Mouse (Mus musculus): Measurements from ENCODE around the gene Creld1. TPM values are rescaled to one million over a fixed set of nuclear protein-coding genes. Genes with fewer than 3 reads are reported as not detected.

The Creld1 gene
- polyA plus RNA-seq, 1 experiment from 2014 or later = 92.9 TPM

DNA sequence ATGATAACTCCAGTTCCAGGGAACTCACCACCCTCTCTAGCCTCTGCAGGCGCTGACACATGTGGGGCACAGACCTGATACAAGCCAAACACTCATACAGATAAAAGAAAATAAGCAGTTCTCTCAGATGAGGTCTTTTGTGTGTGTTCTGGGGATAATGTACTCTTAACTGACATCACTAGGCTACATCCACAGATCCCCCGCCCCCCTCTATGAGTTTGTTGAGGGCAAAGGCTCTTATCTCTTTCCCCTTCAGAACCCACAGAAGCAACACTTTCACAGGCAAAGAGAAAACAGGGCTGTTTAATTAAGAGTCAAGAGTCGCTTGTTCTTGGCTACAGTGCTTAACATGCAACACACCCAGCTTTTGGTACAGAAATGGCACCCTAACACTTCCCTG lies 31.5 kb downstream of the Creld1 start:
- H3K4me2 ChIP-seq (ENCODE audit: low read length) = no peak overlapping the region
- 99% methylated on average over 3 of the region's 3 CpGs for WGBS
- no peaks in the 10 kb centered on the region for H3K9me3 ChIP-seq (ENCODE audit: control insufficient read depth, low read length)
- H3K27me3 ChIP-seq (replicated peaks; ENCODE audit: control insufficient read depth, insufficient read depth, low read length) = no peaks in the 10 kb centered on the region
- no peaks in the 10 kb centered on the region for H3K4me1 ChIP-seq (ENCODE audit: control insufficient read depth, insufficient read depth, low read depth, low read length)
- H3K27ac ChIP-seq (ENCODE audit: low read depth, low read length) = no peak overlapping the region
- H3K4me3 ChIP-seq (ENCODE audit: low read length) = no peak overlapping the region
- no peak for ATAC-seq
- H3K36me3 ChIP-seq (ENCODE audit: control insufficient read depth, insufficient read depth, low read length) = peaks cover 59% of the 10 kb centered on the region
- H3K9ac ChIP-seq (ENCODE audit: low read depth, low read length) = no peak overlapping the region

- Histone ChIP-seq H3K9ac (ENCODE audit: low read depth, low read length) (no peak overlapping the region), H3K4me1 (ENCODE audit: control insufficient read depth, insufficient read depth, low read depth, low read length) (no peaks in the 10 kb centered on the region), H3K27me3 (replicated peaks; ENCODE audit: control insufficient read depth, insufficient read depth, low read length) (no peaks in the 10 kb centered on the region), H3K9me3 (ENCODE audit: control insufficient read depth, low read length) (no peaks in the 10 kb centered on the region), H3K4me3 (ENCODE audit: low read length) (no peak overlapping the region), H3K36me3 (ENCODE audit: control insufficient read depth, insufficient read depth, low read length) (peaks cover 76% of the 10 kb centered on the region), H3K4me2 (ENCODE audit: low read length) (no peak overlapping the region), H3K27ac (ENCODE audit: low read depth, low read length) (no peak overlapping the region)
- ATAC-seq = no peak
- 95% methylated on average over 8 of the region's 8 CpGs for WGBS
Observed at GRCm38 (mm10) chr6:113517434-113518080, 34.5 kb downstream of the Creld1 start.

GRCm38 (mm10) chr6:113522310-113522709 lies 39.2 kb downstream of the Creld1 start:
- Histone ChIP-seq H3K4me1 (ENCODE audit: control insufficient read depth, insufficient read depth, low read depth, low read length) (no peaks in the 10 kb centered on the region), H3K27ac (ENCODE audit: low read depth, low read length) (no peak overlapping the region), H3K4me3 (ENCODE audit: low read length) (no peak overlapping the region), H3K9me3 (ENCODE audit: control insufficient read depth, low read length) (no peaks in the 10 kb centered on the region), H3K27me3 (replicated peaks; ENCODE audit: control insufficient read depth, insufficient read depth, low read length) (no peaks in the 10 kb centered on the region), H3K9ac (ENCODE audit: low read depth, low read length) (no peak overlapping the region), H3K4me2 (ENCODE audit: low read length) (no peak overlapping the region), H3K36me3 (ENCODE audit: control insufficient read depth, insufficient read depth, low read length) (peaks cover 43% of the 10 kb centered on the region)
- ATAC-seq = no peak
- WGBS = 97% methylated on average over 1 of the region's 1 CpGs

DNA sequence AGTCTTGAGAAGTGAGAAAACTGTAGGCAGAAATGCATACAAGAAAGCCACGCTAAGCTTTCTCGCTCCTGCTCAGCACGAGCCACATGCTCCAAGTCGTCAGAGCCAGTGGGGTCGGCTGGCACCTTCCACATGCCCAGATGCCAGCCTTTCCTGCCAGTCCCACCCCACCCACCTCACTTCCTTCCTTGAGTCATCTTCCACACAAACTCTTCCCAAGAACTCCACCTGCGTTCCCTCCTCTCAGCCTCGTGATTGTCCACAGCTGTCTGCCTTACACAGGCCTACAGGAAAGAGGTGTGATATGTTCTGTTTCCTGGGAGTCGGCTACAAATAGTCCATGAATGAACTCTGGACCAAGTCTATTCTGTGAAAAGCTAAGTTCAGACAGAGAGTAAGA lies 40.3 kb downstream of the Creld1 start:
- H3K9ac ChIP-seq (ENCODE audit: low read depth, low read length) = no peak overlapping the region
- ATAC-seq = no peak
- H3K4me1 ChIP-seq (ENCODE audit: control insufficient read depth, insufficient read depth, low read depth, low read length) = no peaks in the 10 kb centered on the region
- H3K4me2 ChIP-seq (ENCODE audit: low read length) = no peak overlapping the region
- no peak overlapping the region for H3K27ac ChIP-seq (ENCODE audit: low read depth, low read length)
- no peak overlapping the region for H3K4me3 ChIP-seq (ENCODE audit: low read length)
- H3K27me3 ChIP-seq (replicated peaks; ENCODE audit: control insufficient read depth, insufficient read depth, low read length) = no peaks in the 10 kb centered on the region
- WGBS = 93% methylated on average over 8 of the region's 8 CpGs
- no peaks in the 10 kb centered on the region for H3K9me3 ChIP-seq (ENCODE audit: control insufficient read depth, low read length)
- peaks cover 33% of the 10 kb centered on the region for H3K36me3 ChIP-seq (ENCODE audit: control insufficient read depth, insufficient read depth, low read length)

- Histone ChIP-seq H3K36me3 (ENCODE audit: control insufficient read depth, insufficient read depth, low read length) (no peaks in the 10 kb centered on the region), H3K27ac (ENCODE audit: low read depth, low read length) (peak within 1 kb of the TSS; percentile 75), H3K9ac (ENCODE audit: low read depth, low read length) (peak within 1 kb of the TSS; percentile 89), H3K4me1 (ENCODE audit: control insufficient read depth, insufficient read depth, low read depth, low read length) (peaks cover 16% of the 10 kb centered on the region), H3K4me3 (ENCODE audit: low read length) (peak within 1 kb of the TSS; percentile 84), H3K4me2 (ENCODE audit: low read length) (peak within 1 kb of the TSS; percentile 78), H3K9me3 (ENCODE audit: control insufficient read depth, low read length) (no peaks in the 10 kb centered on the region), H3K27me3 (replicated peaks; ENCODE audit: control insufficient read depth, insufficient read depth, low read length) (no peaks in the 10 kb centered on the region)
- WGBS = under 1% methylated on average over 47 of the region's 47 CpGs
- ATAC-seq = peak; percentile 92
Observed at GRCm38 (mm10) chr6:113530932-113531839, 48.1 kb downstream of the Creld1 start, which contains the start of the genes Emc3 and Fancd2. Gene Emc3 (minus strand): TSS chr6:113531652. Gene Fancd2 (plus strand): TSS chr6:113531682.

DNA sequence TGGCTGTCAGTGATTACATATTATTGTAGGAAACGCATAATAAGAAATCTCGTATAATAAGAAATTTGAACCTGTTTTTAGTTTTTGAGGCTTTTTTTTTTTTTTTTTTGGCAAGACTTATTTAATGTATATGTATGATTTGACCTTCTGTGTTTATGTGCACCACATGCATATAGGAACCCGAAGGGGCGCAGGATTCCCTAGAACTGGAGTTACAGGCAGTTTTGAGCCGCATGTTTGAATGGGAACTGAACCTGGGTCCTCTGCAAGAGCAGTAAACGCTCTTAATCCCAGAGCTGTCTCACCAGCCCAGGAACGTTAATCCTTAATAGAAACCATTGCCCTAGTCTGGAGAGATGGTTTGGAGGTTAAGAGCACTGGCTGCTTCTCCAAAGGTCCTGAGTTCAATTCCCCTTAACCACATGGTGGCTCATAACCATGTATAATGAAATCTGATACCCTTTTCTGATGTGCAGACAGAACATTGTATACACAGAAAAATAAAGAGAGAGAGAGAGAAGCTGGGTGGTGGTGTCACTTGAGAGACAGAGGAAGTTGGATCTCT lies 48.8 kb downstream of the Creld1 start:
- ATAC-seq = no peak
- H3K9ac ChIP-seq (ENCODE audit: low read depth, low read length) = peak overlapping the region; percentile 89
- H3K4me1 ChIP-seq (ENCODE audit: control insufficient read depth, insufficient read depth, low read depth, low read length) = peaks cover 16% of the 10 kb centered on the region
- H3K4me3 ChIP-seq (ENCODE audit: low read length) = peak overlapping the region; percentile 84
- H3K36me3 ChIP-seq (ENCODE audit: control insufficient read depth, insufficient read depth, low read length) = no peaks in the 10 kb centered on the region
- H3K9me3 ChIP-seq (ENCODE audit: control insufficient read depth, low read length) = no peaks in the 10 kb centered on the region
- 9% methylated on average over 7 of the region's 7 CpGs for WGBS
- no peak overlapping the region for H3K27ac ChIP-seq (ENCODE audit: low read depth, low read length)
- no peaks in the 10 kb centered on the region for H3K27me3 ChIP-seq (replicated peaks; ENCODE audit: control insufficient read depth, insufficient read depth, low read length)
- H3K4me2 ChIP-seq (ENCODE audit: low read length) = peak overlapping the region; percentile 78

- Histone ChIP-seq H3K27ac (ENCODE audit: low read depth, low read length) (no peak overlapping the region), H3K4me2 (ENCODE audit: low read length) (no peak overlapping the region), H3K27me3 (replicated peaks; ENCODE audit: control insufficient read depth, insufficient read depth, low read length) (no peaks in the 10 kb centered on the region), H3K9me3 (ENCODE audit: control insufficient read depth, low read length) (no peaks in the 10 kb centered on the region), H3K4me1 (ENCODE audit: control insufficient read depth, insufficient read depth, low read depth, low read length) (peaks cover 10% of the 10 kb centered on the region), H3K36me3 (ENCODE audit: control insufficient read depth, insufficient read depth, low read length) (no peaks in the 10 kb centered on the region), H3K4me3 (ENCODE audit: low read length) (no peak overlapping the region), H3K9ac (ENCODE audit: low read depth, low read length) (no peak overlapping the region)
- WGBS = 86% methylated on average over 7 of the region's 7 CpGs
- no peak for ATAC-seq
Observed at GRCm38 (mm10) chr6:113534886-113535285, 51.8 kb downstream of the Creld1 start.

- Histone ChIP-seq H3K9me3 (ENCODE audit: control insufficient read depth, low read length) (no peaks in the 10 kb centered on the region), H3K4me2 (ENCODE audit: low read length) (no peak overlapping the region), H3K27ac (ENCODE audit: low read depth, low read length) (no peak overlapping the region), H3K4me3 (ENCODE audit: low read length) (no peak overlapping the region), H3K36me3 (ENCODE audit: control insufficient read depth, insufficient read depth, low read length) (no peaks in the 10 kb centered on the region), H3K27me3 (replicated peaks; ENCODE audit: control insufficient read depth, insufficient read depth, low read length) (no peaks in the 10 kb centered on the region), H3K9ac (ENCODE audit: low read depth, low read length) (no peak overlapping the region), H3K4me1 (ENCODE audit: control insufficient read depth, insufficient read depth, low read depth, low read length) (no peaks in the 10 kb centered on the region)
- ATAC-seq = no peak
- 86% methylated on average over 6 of the region's 6 CpGs for WGBS
Observed at GRCm38 (mm10) chr6:113541610-113542009, 58.5 kb downstream of the Creld1 start.
